Mouse (Mus musculus): ENCODE results near the gene Psg19.

Gene Psg19

DNA sequence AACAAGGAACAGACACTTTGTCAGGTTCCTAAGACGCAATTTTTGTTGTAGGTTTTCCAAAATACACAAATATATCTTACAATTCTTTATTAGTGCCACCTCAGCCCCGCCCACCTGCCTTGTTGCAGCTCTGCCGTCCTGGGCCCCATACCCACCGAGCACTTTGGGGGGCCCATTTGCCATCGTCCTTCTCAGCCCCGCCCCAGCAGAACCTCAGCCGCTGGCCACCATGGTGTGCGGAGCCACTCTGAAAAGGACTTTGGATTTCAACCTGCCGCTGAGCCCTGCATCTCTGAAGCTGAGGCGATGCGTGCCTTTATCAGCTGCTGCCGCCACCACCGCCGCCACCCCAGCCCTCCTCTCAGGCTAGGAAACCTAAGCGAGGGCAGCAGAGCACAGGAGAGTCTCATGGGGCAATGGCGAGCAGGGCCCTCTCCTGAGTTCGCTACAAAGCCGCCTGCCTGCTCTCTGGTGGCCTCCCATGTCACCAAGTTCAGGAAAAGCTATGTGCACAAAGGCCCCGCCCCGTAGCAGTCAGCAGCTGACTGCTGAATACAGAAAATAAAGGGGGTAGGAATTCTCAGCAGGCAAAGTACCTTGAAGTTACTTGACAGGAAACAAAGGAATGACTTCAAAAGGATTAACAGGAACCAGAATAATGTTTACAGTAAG is 52.0 kb downstream of the Psg19 start:
- DNase-seq (ENCODE audit: low spot score in 2 of 2): no peak
